Mouse (Mus musculus) adrenal gland, adult 8-10 months (tissue): ENCODE measurements around the gene AK157302. TPM values are rescaled to one million over a fixed set of nuclear protein-coding genes. Genes with fewer than 3 reads are reported as not detected.
"Not testable (repeated sequence)": the region's sequence is repeated elsewhere in the genome, so short reads cannot be mapped to it uniquely, and the experiment has no call there.

ENCODE experiments used
- DNase-seq: peaks from one replicate; pipeline ENCODE4 v3.0.0; 2022
- total RNA-seq, 4 experiments: library from RNA; stranded (reverse); gene quantifications; 2 replicates each; pipeline ENCODE4 v1.2.4; 2022

AK157302 gene
- total RNA-seq: 10 to 100 TPM in 2 of 4 experiments, 1 to 10 TPM in 2; 7.8 to 11.5 (median 10.3) TPM

GRCm38 (mm10) chr13:21495080-21495479 is at the start of gene AK157302:
Gene AK157302 (plus strand): TSS chr13:21495223.
- DNase-seq: no peak

GRCm38 (mm10) chr13:21446796-21447195 is 48.2 kb upstream of the AK157302 start:
- no peak for DNase-seq

GRCm38 (mm10) chr13:21447856-21448614 is 47.0 kb upstream of the AK157302 start:
- DNase-seq: no peak

GRCm38 (mm10) chr13:21453042-21453441 is 42.0 kb upstream of the AK157302 start:
- DNase-seq: no peak

GRCm38 (mm10) chr13:21453449-21453848 is 41.6 kb upstream of the AK157302 start, which contains the start of gene Zscan26:
Gene Zscan26 (minus strand): TSS chr13:21453730.
- DNase-seq: peak; percentile 76

- no peak for DNase-seq
Measured at GRCm38 (mm10) chr13:21454133-21454532, 40.9 kb upstream of the AK157302 start.

GRCm38 (mm10) chr13:21456347-21456746 is 38.7 kb upstream of the AK157302 start:
- DNase-seq: no peak

- not testable (repeated sequence) for DNase-seq
Measured at GRCm38 (mm10) chr13:21462516-21462915, 32.5 kb upstream of the AK157302 start.

- no peak for DNase-seq
Measured at GRCm38 (mm10) chr13:21467336-21467735, 27.7 kb upstream of the AK157302 start.

- DNase-seq: peak; percentile 80
Measured at GRCm38 (mm10) chr13:21468061-21469019, 26.7 kb upstream of the AK157302 start, which contains the start of gene Nkapl. Gene Nkapl (minus strand): TSS chr13:21468509.

- DNase-seq: no peak
Measured at GRCm38 (mm10) chr13:21469097-21469496, 25.9 kb upstream of the AK157302 start.

- DNase-seq: no peak
Measured at GRCm38 (mm10) chr13:21472427-21472826, 22.6 kb upstream of the AK157302 start.

- DNase-seq: peak; percentile 39
Measured at GRCm38 (mm10) chr13:21478759-21479670, 16.0 kb upstream of the AK157302 start, which contains the start of the genes Zkscan4 and Gm10065. Gene Zkscan4 (plus strand): TSS chr13:21478907. Gene Gm10065 (minus strand): TSS chr13:21479441.

- no peak for DNase-seq
Measured at GRCm38 (mm10) chr13:21486881-21487280, 8.1 kb upstream of the AK157302 start.

GRCm38 (mm10) chr13:21492847-21493246 is 2.2 kb upstream of the AK157302 start:
- peak; percentile 35 for DNase-seq

- DNase-seq: not testable (repeated sequence)
Measured at GRCm38 (mm10) chr13:21501182-21501581, 6.2 kb downstream of the AK157302 start, which contains the start of gene Gm11273. Gene Gm11273 (minus strand): TSS chr13:21501418.

GRCm38 (mm10) chr13:21502296-21502695 is 7.3 kb downstream of the AK157302 start:
- no peak for DNase-seq

- peak; percentile 71 for DNase-seq
Measured at GRCm38 (mm10) chr13:21506221-21506649, 11.2 kb downstream of the AK157302 start.

- no peak for DNase-seq
Measured at GRCm38 (mm10) chr13:21530136-21530535, 35.1 kb downstream of the AK157302 start.

- DNase-seq: peak; percentile 82
Measured at GRCm38 (mm10) chr13:21530781-21531201, 35.8 kb downstream of the AK157302 start, which contains the start of gene Zkscan8. Gene Zkscan8 (minus strand): TSS chr13:21531120.

GRCm38 (mm10) chr13:21542708-21543107 is 47.7 kb downstream of the AK157302 start, which contains the start of gene Olfr1366:
Gene Olfr1366 (minus strand): TSS chr13:21542808.
- DNase-seq: no peak
